Mouse (Mus musculus): Measurements from ENCODE around the gene Cutc.

- TF ChIP-seq CTCF (IDR thresholded peaks at IDR 0.05) (no peak), POLR2A (IDR thresholded peaks at IDR 0.05; ENCODE audit: insufficient read depth, low read depth, low read length) (no peak), EP300 (IDR thresholded peaks at IDR 0.05; ENCODE audit: insufficient read depth, low read depth, low read length) (no peak)
These were observed 28.6 kb upstream of the Cutc start for GRCm38 (mm10) chr19:43724194-43724593.
